Mouse (Mus musculus): Measurements from ENCODE around the gene Ccdc187. TPM values are rescaled to one million over a fixed set of nuclear protein-coding genes. Genes with fewer than 3 reads are reported as not detected.
A peak's percentile ranks its signal among the peaks of the same experiment; 100 is the strongest.

Ccdc187 gene
- polyA plus RNA-seq, 1 experiment: 0.02 TPM

- Histone ChIP-seq H3K27ac (ENCODE audit: insufficient read depth, low read depth, low read length) (no peak overlapping the region; the same call in 1 of the 2 replicates), H3K27me3 (replicated peaks; ENCODE audit: control insufficient read depth, insufficient read depth, low read length) (no peaks in the 10 kb centered on the region), H3K36me3 (ENCODE audit: control insufficient read depth, insufficient read depth, low read length) (no peaks in the 10 kb centered on the region), H3K4me3 (ENCODE audit: insufficient read depth, low read depth, low read length) (peak overlapping the region; percentile 98), H3K4me1 (ENCODE audit: control insufficient read depth, insufficient read depth, low read length) (peaks cover 5% of the 10 kb centered on the region; the same call in 1 of the 2 replicates)
- TF ChIP-seq POLR2A (IDR thresholded peaks at IDR 0.05; ENCODE audit: low read depth, low read length) (no peak), CTCF (conservative IDR thresholded peaks at IDR 0.05; ENCODE audit: insufficient read depth, insufficient read length, low read depth, low read length) (no peak)
- 1% methylated on average over 51 of the region's 51 CpGs for WGBS
- DNase-seq: no peak
Observed at GRCm38 (mm10) chr2:26236681-26237289, 57.6 kb downstream of the Ccdc187 start.

DNA sequence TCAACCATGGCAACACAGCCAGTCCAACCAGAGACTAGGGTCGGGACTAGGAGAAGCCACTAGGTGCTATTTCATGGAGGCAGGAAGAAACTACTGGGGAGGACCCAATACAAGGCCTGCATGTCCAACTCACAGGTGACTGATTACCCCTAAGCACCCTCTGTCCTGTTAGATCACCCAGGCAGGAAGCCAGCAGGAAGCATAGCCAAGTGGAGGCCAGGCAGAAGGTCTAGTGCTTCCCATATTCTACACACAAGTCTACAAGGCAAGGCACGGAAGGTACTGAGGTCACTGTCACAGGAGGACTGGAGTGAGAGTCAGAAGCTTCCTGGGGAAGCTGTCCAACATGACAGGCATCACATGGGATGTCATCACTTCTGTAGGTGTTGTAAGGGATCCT lies 59.6 kb downstream of the Ccdc187 start:
- H3K4me3 ChIP-seq (ENCODE audit: insufficient read depth, low read depth, low read length): no peak overlapping the region
- no peak overlapping the region for H3K27ac ChIP-seq (ENCODE audit: insufficient read depth, low read depth, low read length)
- no peaks in the 10 kb centered on the region for H3K27me3 ChIP-seq (replicated peaks; ENCODE audit: control insufficient read depth, insufficient read depth, low read length)
- no peak for TF ChIP-seq CTCF (conservative IDR thresholded peaks at IDR 0.05; ENCODE audit: insufficient read depth, insufficient read length, low read depth, low read length)
- no peak for TF ChIP-seq POLR2A (IDR thresholded peaks at IDR 0.05; ENCODE audit: low read depth, low read length)
- no peaks in the 10 kb centered on the region for H3K36me3 ChIP-seq (ENCODE audit: control insufficient read depth, insufficient read depth, low read length)
- peak; percentile 49 for DNase-seq
- H3K4me1 ChIP-seq (ENCODE audit: control insufficient read depth, insufficient read depth, low read length): peaks cover 5% of the 10 kb centered on the region; the same call in 1 of the 2 replicates
- 64% methylated on average over 2 of the region's 2 CpGs for WGBS

- no peak for DNase-seq
- WGBS: 87% methylated on average over 5 of the region's 5 CpGs
- TF ChIP-seq POLR2A (IDR thresholded peaks at IDR 0.05; ENCODE audit: low read depth, low read length) (no peak), CTCF (conservative IDR thresholded peaks at IDR 0.05; ENCODE audit: insufficient read depth, insufficient read length, low read depth, low read length) (no peak)
- Histone ChIP-seq H3K27me3 (replicated peaks; ENCODE audit: control insufficient read depth, insufficient read depth, low read length) (no peaks in the 10 kb centered on the region), H3K4me3 (ENCODE audit: insufficient read depth, low read depth, low read length) (no peak overlapping the region), H3K27ac (ENCODE audit: insufficient read depth, low read depth, low read length) (no peak overlapping the region), H3K4me1 (ENCODE audit: control insufficient read depth, insufficient read depth, low read length) (peaks cover 5% of the 10 kb centered on the region; the same call in 1 of the 2 replicates), H3K36me3 (ENCODE audit: control insufficient read depth, insufficient read depth, low read length) (no peaks in the 10 kb centered on the region)
Observed at GRCm38 (mm10) chr2:26234253-26234652, 60.1 kb downstream of the Ccdc187 start.

- 71% methylated on average over 3 of the region's 3 CpGs for WGBS
- Histone ChIP-seq H3K27me3 (replicated peaks; ENCODE audit: control insufficient read depth, insufficient read depth, low read length) (no peaks in the 10 kb centered on the region), H3K4me1 (ENCODE audit: control insufficient read depth, insufficient read depth, low read length) (peaks cover 1% of the 10 kb centered on the region; the same call in 1 of the 2 replicates), H3K27ac (ENCODE audit: insufficient read depth, low read depth, low read length) (no peak overlapping the region), H3K36me3 (ENCODE audit: control insufficient read depth, insufficient read depth, low read length) (no peaks in the 10 kb centered on the region), H3K4me3 (ENCODE audit: insufficient read depth, low read depth, low read length) (no peak overlapping the region)
- TF ChIP-seq CTCF (conservative IDR thresholded peaks at IDR 0.05; ENCODE audit: insufficient read depth, insufficient read length, low read depth, low read length) (no peak), POLR2A (IDR thresholded peaks at IDR 0.05; ENCODE audit: low read depth, low read length) (no peak)
- no peak for DNase-seq
Observed at GRCm38 (mm10) chr2:26231366-26231765, 63.0 kb downstream of the Ccdc187 start.

- H3K27me3 ChIP-seq (replicated peaks; ENCODE audit: control insufficient read depth, insufficient read depth, low read length): no peaks in the 10 kb centered on the region
- no peak for DNase-seq
- H3K4me1 ChIP-seq (ENCODE audit: control insufficient read depth, insufficient read depth, low read length): no peaks in the 10 kb centered on the region
- H3K27ac ChIP-seq (ENCODE audit: insufficient read depth, low read depth, low read length): no peak overlapping the region
- no peak overlapping the region for H3K4me3 ChIP-seq (ENCODE audit: insufficient read depth, low read depth, low read length)
- TF ChIP-seq CTCF (conservative IDR thresholded peaks at IDR 0.05; ENCODE audit: insufficient read depth, insufficient read length, low read depth, low read length) (no peak), POLR2A (IDR thresholded peaks at IDR 0.05; ENCODE audit: low read depth, low read length) (no peak)
- WGBS: 68% methylated on average over 4 of the region's 4 CpGs
- no peaks in the 10 kb centered on the region for H3K36me3 ChIP-seq (ENCODE audit: control insufficient read depth, insufficient read depth, low read length)
Observed at GRCm38 (mm10) chr2:26230253-26230652, 64.1 kb downstream of the Ccdc187 start.

GRCm38 (mm10) chr2:26227788-26228187 lies 66.6 kb downstream of the Ccdc187 start:
- H3K4me3 ChIP-seq (ENCODE audit: insufficient read depth, low read depth, low read length): no peak overlapping the region
- DNase-seq: peak; percentile 65
- H3K36me3 ChIP-seq (ENCODE audit: control insufficient read depth, insufficient read depth, low read length): no peaks in the 10 kb centered on the region
- WGBS: 81% methylated on average over 1 of the region's 1 CpGs
- TF ChIP-seq CTCF (conservative IDR thresholded peaks at IDR 0.05; ENCODE audit: insufficient read depth, insufficient read length, low read depth, low read length) (peak; percentile 75), POLR2A (IDR thresholded peaks at IDR 0.05; ENCODE audit: low read depth, low read length) (no peak)
- no peak overlapping the region for H3K27ac ChIP-seq (ENCODE audit: insufficient read depth, low read depth, low read length)
- H3K4me1 ChIP-seq (ENCODE audit: control insufficient read depth, insufficient read depth, low read length): no peaks in the 10 kb centered on the region
- H3K27me3 ChIP-seq (replicated peaks; ENCODE audit: control insufficient read depth, insufficient read depth, low read length): no peaks in the 10 kb centered on the region

- no peaks in the 10 kb centered on the region for H3K4me1 ChIP-seq (ENCODE audit: control insufficient read depth, insufficient read depth, low read length)
- H3K27ac ChIP-seq (ENCODE audit: insufficient read depth, low read depth, low read length): no peak overlapping the region
- H3K27me3 ChIP-seq (replicated peaks; ENCODE audit: control insufficient read depth, insufficient read depth, low read length): no peaks in the 10 kb centered on the region
- H3K36me3 ChIP-seq (ENCODE audit: control insufficient read depth, insufficient read depth, low read length): no peaks in the 10 kb centered on the region
- DNase-seq: no peak
- no peak for TF ChIP-seq CTCF (conservative IDR thresholded peaks at IDR 0.05; ENCODE audit: insufficient read depth, insufficient read length, low read depth, low read length)
- no peak for TF ChIP-seq POLR2A (IDR thresholded peaks at IDR 0.05; ENCODE audit: low read depth, low read length)
- no peak overlapping the region for H3K4me3 ChIP-seq (ENCODE audit: insufficient read depth, low read depth, low read length)
- 96% methylated on average over 4 of the region's 4 CpGs for WGBS
Observed at GRCm38 (mm10) chr2:26225242-26225641, 69.1 kb downstream of the Ccdc187 start.

Data from kidney, adult 2 months (tissue).